Mouse (Mus musculus): Measurements from ENCODE around the gene Hoxc10. TPM values are rescaled to one million over a fixed set of nuclear protein-coding genes. Genes with fewer than 3 reads are reported as not detected.

The Hoxc10 gene
- polyA plus RNA-seq, 1 experiment from 2014 or later = not detected

DNA sequence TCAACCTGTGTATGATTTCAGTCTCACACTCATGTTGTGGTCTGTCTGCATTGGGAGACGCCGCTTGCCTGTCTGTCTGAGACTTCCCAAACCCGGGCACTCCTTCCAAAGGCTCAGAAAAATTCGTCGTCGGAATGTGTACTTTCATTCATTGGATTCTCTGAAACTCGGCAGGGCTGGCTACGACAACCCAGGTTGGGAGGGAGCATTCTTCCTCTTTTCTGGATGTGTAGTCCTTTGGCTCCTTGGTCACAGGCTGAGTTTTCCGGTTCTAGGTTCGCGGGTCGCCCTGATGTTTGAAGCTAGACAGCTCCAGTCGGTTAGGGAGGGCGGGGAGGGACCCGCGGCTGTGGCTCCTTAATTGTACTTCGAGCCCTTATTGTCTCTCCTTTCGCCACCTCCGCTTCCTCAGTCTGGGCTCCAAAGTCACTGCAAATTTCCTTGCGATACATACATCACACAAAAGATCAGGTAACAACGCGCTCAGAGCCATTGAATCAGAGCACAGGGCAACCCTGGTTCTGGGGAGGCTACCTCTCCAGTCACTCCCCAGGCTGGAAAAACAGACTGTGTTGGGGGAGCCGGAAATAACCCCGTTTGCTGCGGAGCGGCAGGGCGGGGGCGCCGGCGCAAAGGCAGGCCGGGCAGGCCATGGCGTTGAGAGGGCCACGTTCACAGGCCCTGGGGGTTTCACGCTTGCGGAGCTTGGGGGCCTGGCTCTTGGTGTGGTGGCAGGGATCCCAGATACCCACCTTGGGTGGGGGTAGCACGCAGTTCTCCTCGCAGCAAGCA, 10.2 kb downstream of the Hoxc10 start:
- no peak for ATAC-seq (ENCODE audit: low FRiP score, low TSS enrichment)
- Histone ChIP-seq H3K9me3 (ENCODE audit: control insufficient read depth, low read length) (no peaks in the 10 kb centered on the region), H3K27ac (replicated peaks) (no peak overlapping the region), H3K4me2 (replicated peaks; ENCODE audit: low read depth) (peak overlapping the region; percentile 36), H3K27me3 (ENCODE audit: control insufficient read depth, insufficient read depth, low read length) (peaks cover 56% of the 10 kb centered on the region), H3K36me3 (ENCODE audit: control insufficient read depth, insufficient read depth, low read length) (no peaks in the 10 kb centered on the region), H3K9ac (ENCODE audit: low read length) (no peak overlapping the region), H3K4me1 (replicated peaks; ENCODE audit: control insufficient read depth, insufficient read depth) (no peaks in the 10 kb centered on the region), H3K4me3 (ENCODE audit: low read depth, low read length) (peak overlapping the region; percentile 23)
- TF ChIP-seq CTCF (IDR thresholded peaks at IDR 0.05; ENCODE audit: low read depth) (no peak), EP300 (optimal IDR thresholded peaks at IDR 0.05) (no peak)
- 3% methylated on average over 37 of the region's 37 CpGs for WGBS
- no peak for DNase-seq (ENCODE audit: low spot score)

DNA sequence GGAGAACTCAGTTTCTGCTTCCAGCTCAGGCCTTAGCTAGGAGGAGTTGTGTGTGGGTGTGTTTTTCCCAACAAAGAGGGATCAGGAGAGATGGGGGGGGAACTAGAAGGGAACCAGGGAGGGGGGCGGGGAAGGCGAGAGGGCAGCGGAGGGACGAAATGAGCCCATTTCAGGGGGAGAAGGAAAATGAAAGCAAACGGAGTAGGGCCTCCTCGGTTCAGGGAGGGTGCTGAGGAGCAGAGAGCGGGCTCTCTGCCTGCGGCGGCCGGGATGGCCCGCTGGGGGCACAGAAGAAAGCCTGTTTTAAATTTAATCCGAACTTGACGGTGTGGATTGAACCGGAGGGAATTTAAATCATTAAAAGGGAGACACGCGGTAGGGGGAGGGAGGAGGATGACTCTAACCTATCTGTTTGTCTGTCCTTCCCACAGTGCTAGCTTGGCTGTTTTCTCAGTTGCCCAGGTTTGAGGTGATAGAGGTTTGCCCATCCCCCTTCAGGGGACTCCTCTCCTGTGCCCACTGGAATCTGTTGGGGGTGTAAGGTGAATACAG, 10.9 kb downstream of the Hoxc10 start:
- no peak for DNase-seq (ENCODE audit: low spot score)
- peak overlapping the region; percentile 23 for H3K4me3 ChIP-seq (ENCODE audit: low read depth, low read length)
- no peaks in the 10 kb centered on the region for H3K9me3 ChIP-seq (ENCODE audit: control insufficient read depth, low read length)
- no peak overlapping the region for H3K27ac ChIP-seq (replicated peaks)
- H3K36me3 ChIP-seq (ENCODE audit: control insufficient read depth, insufficient read depth, low read length) = no peaks in the 10 kb centered on the region
- no peak overlapping the region for H3K9ac ChIP-seq (ENCODE audit: low read length)
- ATAC-seq (ENCODE audit: low FRiP score, low TSS enrichment) = no peak
- WGBS = 7% methylated on average over 16 of the region's 16 CpGs
- H3K4me1 ChIP-seq (replicated peaks; ENCODE audit: control insufficient read depth, insufficient read depth) = no peaks in the 10 kb centered on the region
- peaks cover 58% of the 10 kb centered on the region for H3K27me3 ChIP-seq (ENCODE audit: control insufficient read depth, insufficient read depth, low read length)
- TF ChIP-seq EP300 (optimal IDR thresholded peaks at IDR 0.05) = no peak
- no peak for TF ChIP-seq CTCF (IDR thresholded peaks at IDR 0.05; ENCODE audit: low read depth)
- peak overlapping the region; percentile 36 for H3K4me2 ChIP-seq (replicated peaks; ENCODE audit: low read depth)

DNA sequence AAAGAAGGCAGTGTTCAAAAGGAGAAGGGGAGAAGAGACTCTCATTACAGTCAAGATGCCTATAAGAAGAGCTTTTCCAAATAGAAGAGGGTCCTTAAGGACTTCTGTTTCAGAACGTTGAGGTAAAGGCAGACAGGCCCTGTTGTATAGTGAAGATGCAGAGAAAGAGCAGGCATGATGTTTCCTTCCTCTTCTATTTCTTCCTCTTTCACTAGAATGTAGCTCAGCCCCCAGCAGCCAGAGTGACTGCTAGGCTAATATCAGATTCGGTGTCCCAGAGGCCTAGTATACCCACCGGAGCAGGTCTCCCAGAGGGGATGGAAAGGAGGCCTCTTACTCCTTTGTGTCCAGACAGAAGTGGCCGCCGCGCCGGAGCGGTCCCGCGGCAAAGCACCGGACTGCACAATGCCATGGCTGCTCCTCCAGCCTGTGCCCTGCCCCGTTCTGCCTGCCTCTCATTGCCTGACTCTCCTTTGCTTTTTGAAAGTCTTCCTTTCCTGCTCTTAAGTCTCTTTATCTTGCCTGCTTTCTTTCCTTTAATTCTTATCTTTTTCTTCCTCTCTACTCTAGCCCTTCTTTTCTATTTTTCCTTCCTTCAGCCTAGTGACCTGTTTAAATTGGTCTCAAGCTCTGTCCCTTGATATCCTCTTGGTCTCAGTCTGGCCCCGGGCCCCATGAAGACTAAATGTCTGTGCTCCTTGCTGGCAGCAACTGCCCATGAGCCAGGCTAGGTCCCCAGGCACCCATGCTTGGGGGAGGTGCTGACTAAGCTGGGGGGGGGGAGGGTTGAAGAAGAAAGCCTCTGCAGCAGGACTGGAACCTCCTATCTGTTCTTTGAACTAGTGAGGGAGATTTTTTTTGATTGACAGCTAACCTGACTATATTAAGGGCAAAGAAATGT, 12.3 kb downstream of the Hoxc10 start:
- Histone ChIP-seq H3K4me2 (replicated peaks; ENCODE audit: low read depth) (no peak overlapping the region), H3K27ac (replicated peaks) (no peak overlapping the region), H3K4me3 (ENCODE audit: low read depth, low read length) (no peak overlapping the region), H3K9ac (ENCODE audit: low read length) (no peak overlapping the region), H3K27me3 (ENCODE audit: control insufficient read depth, insufficient read depth, low read length) (peaks cover 52% of the 10 kb centered on the region), H3K9me3 (ENCODE audit: control insufficient read depth, low read length) (no peaks in the 10 kb centered on the region), H3K4me1 (replicated peaks; ENCODE audit: control insufficient read depth, insufficient read depth) (no peaks in the 10 kb centered on the region), H3K36me3 (ENCODE audit: control insufficient read depth, insufficient read depth, low read length) (no peaks in the 10 kb centered on the region)
- no peak for ATAC-seq (ENCODE audit: low FRiP score, low TSS enrichment)
- TF ChIP-seq EP300 (optimal IDR thresholded peaks at IDR 0.05) = no peak
- TF ChIP-seq CTCF (IDR thresholded peaks at IDR 0.05; ENCODE audit: low read depth) = no peak
- no peak for DNase-seq (ENCODE audit: low spot score)
- WGBS = 15% methylated on average over 13 of the region's 13 CpGs

DNA sequence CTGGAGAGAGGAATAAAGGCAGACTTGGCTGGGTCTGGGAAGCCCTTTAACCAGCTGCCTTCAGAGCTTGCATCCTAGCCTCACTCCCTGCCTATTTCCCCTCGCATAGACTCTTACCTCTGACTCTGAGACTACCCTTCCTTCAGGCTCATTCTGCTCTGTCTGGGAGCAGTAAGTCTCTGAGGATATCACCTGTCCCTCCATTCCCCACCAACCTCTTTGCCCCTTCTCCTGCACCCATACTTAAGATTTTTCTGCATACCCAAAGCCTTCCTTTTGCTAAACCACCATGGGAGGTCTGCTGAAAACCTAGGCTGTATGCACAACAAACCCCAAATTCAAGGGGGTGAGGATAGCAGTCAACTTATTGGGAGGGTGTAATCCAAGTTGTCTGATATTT, 13.3 kb downstream of the Hoxc10 start:
- Histone ChIP-seq H3K9ac (ENCODE audit: low read length) (no peak overlapping the region), H3K27me3 (ENCODE audit: control insufficient read depth, insufficient read depth, low read length) (peaks cover 48% of the 10 kb centered on the region), H3K27ac (replicated peaks) (no peak overlapping the region), H3K9me3 (ENCODE audit: control insufficient read depth, low read length) (no peaks in the 10 kb centered on the region), H3K4me2 (replicated peaks; ENCODE audit: low read depth) (no peak overlapping the region), H3K4me3 (ENCODE audit: low read depth, low read length) (no peak overlapping the region), H3K4me1 (replicated peaks; ENCODE audit: control insufficient read depth, insufficient read depth) (no peaks in the 10 kb centered on the region), H3K36me3 (ENCODE audit: control insufficient read depth, insufficient read depth, low read length) (no peaks in the 10 kb centered on the region)
- ATAC-seq (ENCODE audit: low FRiP score, low TSS enrichment) (no peak), DNase-seq (ENCODE audit: low spot score) (no peak)
- TF ChIP-seq CTCF (IDR thresholded peaks at IDR 0.05; ENCODE audit: low read depth) = no peak
- TF ChIP-seq EP300 (optimal IDR thresholded peaks at IDR 0.05) = no peak
- 0% methylated on average over 1 of the region's 1 CpGs for WGBS

DNA sequence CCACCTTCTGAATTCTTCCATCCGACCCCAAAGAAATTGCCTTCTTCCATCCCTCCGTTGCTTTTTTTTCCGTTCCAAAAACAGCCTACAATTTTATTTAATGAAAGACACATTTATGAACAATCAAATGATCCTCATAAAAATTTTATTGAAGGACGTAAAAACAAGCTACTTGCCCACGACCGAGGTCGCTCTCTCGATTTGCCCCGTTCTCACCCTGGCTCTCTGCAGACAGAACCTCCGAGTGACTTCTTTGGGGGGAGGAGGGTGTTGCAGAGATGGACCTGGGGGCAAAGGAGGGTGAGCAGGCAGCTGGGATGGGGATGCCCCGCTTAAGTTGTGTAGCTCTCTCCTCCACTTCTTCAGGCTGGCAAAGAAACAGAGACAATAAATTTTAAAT, 13.8 kb downstream of the Hoxc10 start:
- WGBS = 5% methylated on average over 11 of the region's 11 CpGs
- Histone ChIP-seq H3K27me3 (ENCODE audit: control insufficient read depth, insufficient read depth, low read length) (peaks cover 46% of the 10 kb centered on the region), H3K27ac (replicated peaks) (no peak overlapping the region), H3K4me1 (replicated peaks; ENCODE audit: control insufficient read depth, insufficient read depth) (no peaks in the 10 kb centered on the region), H3K9me3 (ENCODE audit: control insufficient read depth, low read length) (no peaks in the 10 kb centered on the region), H3K4me3 (ENCODE audit: low read depth, low read length) (no peak overlapping the region), H3K9ac (ENCODE audit: low read length) (no peak overlapping the region), H3K4me2 (replicated peaks; ENCODE audit: low read depth) (no peak overlapping the region), H3K36me3 (ENCODE audit: control insufficient read depth, insufficient read depth, low read length) (no peaks in the 10 kb centered on the region)
- no peak for DNase-seq (ENCODE audit: low spot score)
- TF ChIP-seq CTCF (IDR thresholded peaks at IDR 0.05; ENCODE audit: low read depth) (no peak), EP300 (optimal IDR thresholded peaks at IDR 0.05) (no peak)
- ATAC-seq (ENCODE audit: low FRiP score, low TSS enrichment) = no peak

Measured in stomach, postnatal 0 days (tissue).